Mouse (Mus musculus) kidney, adult 2 months (tissue): ENCODE measurements at regions not wholly inside any gene's neighbourhood (a gene's known extent, or its start where the extent isn't known, plus 50 kb on each side); places are given as distances from the start of the nearest gene placed in this dataset.

Source experiments
- CTCF ChIP-seq: fragments of 200-500 bp; conservative IDR thresholded peaks from 2 replicates; pipeline ENCODE4 v1.5.1; 2011; ENCODE audit warnings: low read depth, mild to moderate bottlenecking, control low read depth, low read length, moderate library complexity, mixed read lengths; ENCODE audit not compliant: insufficient read depth, insufficient read length
- POLR2A ChIP-seq: fragments of 200-500 bp; IDR thresholded peaks from one replicate; pipeline ENCODE4 v1.6.1; 2011; ENCODE audit warnings: low read depth, low read length, control low read depth

- TF ChIP-seq CTCF (no peak), POLR2A (no peak)
These were observed 119.0 kb upstream of the Tmpo start for GRCm38 (mm10) chr10:91300067-91300466.
